Comparison of ENCODE assay signal across 41 mouse cellular contexts in the genomic region with DNA sequence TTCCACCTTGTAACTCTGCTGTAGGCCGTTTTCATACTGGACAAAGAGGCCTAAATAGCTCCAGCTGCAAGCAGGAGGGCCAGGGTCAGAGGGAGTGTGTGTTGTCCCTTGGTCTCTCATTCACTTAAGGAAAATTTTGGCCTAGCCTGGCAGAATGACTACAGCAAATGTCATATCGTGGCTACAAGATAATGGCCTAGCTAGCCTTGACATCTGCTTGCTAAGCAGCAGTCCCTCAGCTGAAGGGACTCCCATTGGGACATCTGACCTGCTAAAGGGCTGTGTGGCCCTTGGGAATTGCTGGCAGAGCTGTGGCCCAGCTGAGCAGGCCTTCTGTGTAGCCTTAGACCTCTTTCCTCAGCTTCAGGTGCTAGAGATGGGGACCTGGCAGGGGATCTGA. TPM values are rescaled to one million over a fixed set of nuclear protein-coding genes. Genes with fewer than 3 reads are reported as not detected.
"Had no signal": no experiment of that assay in that cellular context is flagged by ENCODE, and none has a peak within 500 bp of the region (broad histone marks: within the 10 kb centered on the region; RNA-seq: fewer than 3 reads in every experiment).

No protein-coding gene starts in this region.

- DNase-seq: left cerebral cortex, postnatal 4 days; liver; liver, embryonic 13.5 days; liver, postnatal 0 days; lung, adult 18-20 months; lung, adult 2 months; lung, embryonic 14.5 days; lung, postnatal 10 days; lung, postnatal 14 days; lung, postnatal 36 days; lung, postnatal 4 days; midbrain, embryonic 14.5 days had no signal

RNA-seq across cellular contexts. Expression of a gene that starts 53.8 kb away (rescaled TPM):
- total RNA-seq: left cerebral cortex, postnatal 10 days; left cerebral cortex, postnatal 14 days; left cerebral cortex, postnatal 25 days; left cerebral cortex, postnatal 36 days; left cerebral cortex, postnatal 4 days; liver, adult 2 months; megakaryocyte progenitor cell, adult 5-6 weeks; megakaryocyte, adult 5-6 weeks; megakaryocyte-erythroid progenitor cell, adult 5-6 weeks; midbrain, postnatal 0 days; monocyte, adult 5-6 weeks had no signal
- polyA plus RNA-seq: limb, embryonic 15.5 days; liver, adult 2 months; liver, embryonic 11.5 days; liver, embryonic 13.5 days; liver, embryonic 14.5 days; liver, embryonic 15.5 days; liver, embryonic 16.5 days; liver, postnatal 0 days; lung, adult 2 months; lung, embryonic 14.5 days; lung, embryonic 16.5 days; lung, postnatal 0 days; macrophage; midbrain, embryonic 11.5 days; midbrain, embryonic 13.5 days; midbrain, embryonic 14.5 days; midbrain, embryonic 15.5 days; midbrain, embryonic 16.5 days; midbrain, postnatal 0 days; myocyte had no signal

RNA-seq across cellular contexts. Expression of a gene that starts 57.0 kb away (rescaled TPM):
- total RNA-seq: liver, adult 2 months; megakaryocyte progenitor cell, adult 5-6 weeks; megakaryocyte, adult 5-6 weeks; megakaryocyte-erythroid progenitor cell, adult 5-6 weeks; monocyte, adult 5-6 weeks had no signal
- polyA plus RNA-seq: limb, embryonic 10.5 days; limb, embryonic 11.5 days; limb, embryonic 13.5 days; limb, embryonic 15.5 days; liver, adult 2 months; liver, embryonic 11.5 days; liver, embryonic 13.5 days; liver, embryonic 14.5 days; liver, embryonic 15.5 days; liver, embryonic 16.5 days; liver, postnatal 0 days; lung, embryonic 14.5 days; lung, embryonic 15.5 days; lung, embryonic 16.5 days; lung, postnatal 0 days; macrophage; midbrain, embryonic 10.5 days; midbrain, embryonic 12.5 days; myocyte had no signal
